Mouse (Mus musculus) left cerebral cortex, adult 8-10 months (tissue): ENCODE measurements around the gene Vax1. TPM values are rescaled to one million over a fixed set of nuclear protein-coding genes. Genes with fewer than 3 reads are reported as not detected.

ENCODE experiments used
- DNase-seq, 2 experiments: peaks; one replicate each; pipeline ENCODE4 v3.0.0; 2022; ENCODE audit warnings: low spot score in 2 of 2
- total RNA-seq, 4 experiments: library from RNA; stranded (reverse); gene quantifications; 2 replicates each; pipeline ENCODE4 v1.2.4; 2022

The Vax1 gene
- 1 to 10 TPM; 1.8 to 2.5 (median 1.9) TPM for total RNA-seq

GRCm38 (mm10) chr19:59169936-59170765 lies at the start of gene Vax1:
Gene Vax1 (minus strand): TSS chr19:59170056.
- no peak for DNase-seq

- DNase-seq, result no peak
Measured at GRCm38 (mm10) chr19:59218991-59219390, 49.1 kb upstream of the Vax1 start, which contains the start of gene Kcnk18. Gene Kcnk18 (plus strand): TSS chr19:59219214.

GRCm38 (mm10) chr19:59216891-59217290 lies 47.0 kb upstream of the Vax1 start:
- no peak for DNase-seq

GRCm38 (mm10) chr19:59208986-59209385 lies 39.1 kb upstream of the Vax1 start:
- DNase-seq, result no peak

- DNase-seq, result peak; percentile 33 to 69
Measured at GRCm38 (mm10) chr19:59208475-59208874, 38.6 kb upstream of the Vax1 start.

- DNase-seq, result peak in 1 of 2 experiments; percentile 48
Measured at GRCm38 (mm10) chr19:59198161-59198560, 28.3 kb upstream of the Vax1 start.

GRCm38 (mm10) chr19:59196111-59196666 lies 26.3 kb upstream of the Vax1 start:
- peak in 1 of 2 experiments; percentile 45 for DNase-seq

GRCm38 (mm10) chr19:59195181-59195770 lies 25.4 kb upstream of the Vax1 start:
- no peak for DNase-seq

GRCm38 (mm10) chr19:59193986-59194820 lies 24.3 kb upstream of the Vax1 start:
- no peak for DNase-seq

- no peak for DNase-seq
Measured at GRCm38 (mm10) chr19:59193456-59193855, 23.6 kb upstream of the Vax1 start.

GRCm38 (mm10) chr19:59192491-59192890 lies 22.6 kb upstream of the Vax1 start:
- DNase-seq, result no peak

GRCm38 (mm10) chr19:59191123-59191505 lies 21.3 kb upstream of the Vax1 start:
- DNase-seq, result no peak

GRCm38 (mm10) chr19:59190431-59191122 lies 20.7 kb upstream of the Vax1 start:
- DNase-seq, result no peak

- DNase-seq, result no peak
Measured at GRCm38 (mm10) chr19:59188981-59189380, 19.1 kb upstream of the Vax1 start.

- DNase-seq, result no peak
Measured at GRCm38 (mm10) chr19:59184000-59184399, 14.1 kb upstream of the Vax1 start.

GRCm38 (mm10) chr19:59173341-59174015 lies 3.6 kb upstream of the Vax1 start:
- DNase-seq, result no peak

- DNase-seq, result no peak
Measured at GRCm38 (mm10) chr19:59172781-59173180, 2.9 kb upstream of the Vax1 start.

GRCm38 (mm10) chr19:59171871-59172245 lies 2.0 kb upstream of the Vax1 start:
- no peak for DNase-seq

GRCm38 (mm10) chr19:59171151-59171870 lies 1.5 kb upstream of the Vax1 start:
- no peak for DNase-seq

- DNase-seq, result no peak
Measured at GRCm38 (mm10) chr19:59170766-59171095, 875 bp upstream of the Vax1 start.
